ENCODE assay signal across 13 mouse cellular contexts in genomic region chr6:53530742-53531141, GRCm38 (mm10).
"Had no signal": no experiment of that assay in that cellular context is flagged by ENCODE, and none has a peak within 500 bp of the region (broad histone marks: within the 10 kb centered on the region; RNA-seq: fewer than 3 reads in every experiment).

No protein-coding gene starts in this region.

- H3K36me3 ChIP-seq: kidney, embryonic 15.5 days; liver, embryonic 12.5 days; midbrain, embryonic 15.5 days; neural tube, embryonic 12.5 days had no signal

- DNase-seq: kidney, adult 2 months; kidney, postnatal 14 days; lung, embryonic 14.5 days; lung, postnatal 10 days; lung, postnatal 4 days; right cerebral cortex, postnatal 4 days; spleen, adult 18-20 months had no signal

- H3K4me1 ChIP-seq: kidney, embryonic 15.5 days; liver, embryonic 12.5 days; midbrain, embryonic 15.5 days; neural tube, embryonic 12.5 days had no signal

- H3K4me2 ChIP-seq: kidney, embryonic 15.5 days; liver, embryonic 12.5 days; lung, embryonic 14.5 days; midbrain, embryonic 11.5 days; midbrain, embryonic 15.5 days; neural tube, embryonic 12.5 days had no signal

- H3K9ac ChIP-seq: kidney, embryonic 15.5 days; liver, embryonic 12.5 days; lung, embryonic 14.5 days; midbrain, embryonic 15.5 days; neural tube, embryonic 12.5 days had no signal

- H3K27me3 ChIP-seq: kidney, embryonic 15.5 days; liver, embryonic 12.5 days; midbrain, embryonic 15.5 days; neural tube, embryonic 12.5 days had no signal

- ATAC-seq: liver, embryonic 12.5 days; midbrain, embryonic 15.5 days had no signal

- H3K4me3 ChIP-seq: kidney, embryonic 15.5 days; left cerebral cortex, adult 2 months; liver, embryonic 12.5 days; midbrain, embryonic 15.5 days; neural tube, embryonic 12.5 days had no signal

- H3K27ac ChIP-seq: kidney, embryonic 15.5 days; left cerebral cortex, adult 2 months; liver, embryonic 12.5 days; midbrain, embryonic 15.5 days; neural tube, embryonic 12.5 days had no signal

- H3K9me3 ChIP-seq: kidney, embryonic 15.5 days; liver, embryonic 12.5 days; midbrain, embryonic 15.5 days had no signal
